Mouse (Mus musculus) CH12.LX (cell line): Measurements from ENCODE around the gene Dctpp1. TPM values are rescaled to one million over a fixed set of nuclear protein-coding genes. Genes with fewer than 3 reads are reported as not detected.

Experiments
- DNase-seq: peaks from one replicate; pipeline ENCODE4 v3.0.0-alpha.2; 2013; ENCODE audit errors: extremely low read depth
- H3K27ac ChIP-seq: 2 replicates; pipeline ENCODE4 v1.5.1; 2012; ENCODE audit warnings: low read depth, mild to moderate bottlenecking, control low read depth, moderate library complexity; ENCODE audit not compliant: insufficient read depth
- H3K27me3 ChIP-seq: replicated peaks from 2 replicates; pipeline ENCODE3; 2012; ENCODE audit warnings: inconsistent platforms
- H3K36me3 ChIP-seq, 2 experiments: replicated peaks in 1 of 2; 2 replicates each; pipeline versions ENCODE3 to v1.6.1; 2012; ENCODE audit warnings: inconsistent platforms in 1 of 2, low read length in 1 of 2, mild to moderate bottlenecking in 1 of 2, mixed read lengths in 1 of 2, moderate library complexity in 1 of 2; ENCODE audit not compliant: control insufficient read depth in 1 of 2, insufficient read depth in 1 of 2
- H3K4me1 ChIP-seq, 2 experiments: 2 replicates each; pipeline ENCODE4 v1.6.1; 2012; ENCODE audit warnings: inconsistent platforms in 1 of 2, moderate library complexity in 1 of 2; ENCODE audit not compliant: insufficient read depth in 2 of 2, control insufficient read depth in 1 of 2
- H3K4me2 ChIP-seq: 2 replicates; pipeline ENCODE4 v1.6.1; 2012; ENCODE audit warnings: low read depth, mild to moderate bottlenecking, control low read depth; ENCODE audit not compliant: poor library complexity, insufficient read depth, severe bottlenecking
- H3K4me3 ChIP-seq, 3 experiments: fragments of 150-350 bp in 1 of 3; sonication (generic) in 1 of 3; replicated peaks in 1 of 3; 2 replicates each; pipeline versions ENCODE3 to v1.5.1; 2011 to 2012; ENCODE audit warnings: low read depth in 2 of 3, low read length in 2 of 3, mild to moderate bottlenecking in 2 of 3, moderate library complexity in 2 of 3, control low read depth in 1 of 3, improper control_type of control experiment in 1 of 3, inconsistent platforms in 1 of 3, mixed read lengths in 1 of 3; ENCODE audit not compliant: poor library complexity in 1 of 3
- H3K79me2 ChIP-seq: replicated peaks from 2 replicates; pipeline ENCODE4 v1.6.1; 2012; ENCODE audit warnings: mild to moderate bottlenecking, moderate library complexity; ENCODE audit not compliant: control insufficient read depth, poor library complexity, insufficient read depth, severe bottlenecking; ENCODE audit errors: extremely low read depth
- H3K9ac ChIP-seq: 2 replicates; pipeline ENCODE4 v1.6.1; 2012; ENCODE audit warnings: low read depth, mild to moderate bottlenecking, control low read depth, moderate library complexity; ENCODE audit not compliant: insufficient read depth
- H3K9me3 ChIP-seq: replicated peaks from 2 replicates; pipeline ENCODE3; 2012; ENCODE audit warnings: low read length, inconsistent platforms, mixed read lengths
- CTCF ChIP-seq, 2 experiments: IDR thresholded peaks in 1 of 2; conservative IDR thresholded peaks in 1 of 2; 2 replicates each; pipeline ENCODE4 v1.5.1; 2011 to 2012; ENCODE audit warnings: low read depth in 2 of 2, low read length in 2 of 2, improper control_type of control experiment in 1 of 2, inconsistent platforms in 1 of 2, mild to moderate bottlenecking in 1 of 2, moderate library complexity in 1 of 2
- EP300 ChIP-seq: IDR thresholded peaks from 2 replicates; pipeline ENCODE4 v1.6.1; 2011; ENCODE audit warnings: low read length, improper control_type of control experiment
- IRF4 ChIP-seq: IDR thresholded peaks from 2 replicates; pipeline ENCODE4 v1.6.1; 2014; ENCODE audit warnings: low read depth, mild to moderate bottlenecking, inconsistent platforms, low read length, improper control_type of control experiment
- JUN ChIP-seq: IDR thresholded peaks from 2 replicates; pipeline ENCODE4 v1.6.1; 2011; ENCODE audit warnings: low read depth, mild to moderate bottlenecking, low read length, improper control_type of control experiment, moderate library complexity; ENCODE audit not compliant: insufficient read depth
- JUND ChIP-seq: conservative IDR thresholded peaks from 2 replicates; pipeline ENCODE4 v1.6.1; 2011; ENCODE audit warnings: low read depth, low read length, improper control_type of control experiment
- MAX ChIP-seq: IDR thresholded peaks from 2 replicates; pipeline ENCODE4 v1.6.1; 2011; ENCODE audit warnings: low read length, improper control_type of control experiment
- MAZ ChIP-seq: IDR thresholded peaks from 2 replicates; pipeline ENCODE4 v1.6.1; 2012; ENCODE audit warnings: low read depth, mild to moderate bottlenecking, inconsistent platforms, low read length, improper control_type of control experiment, moderate library complexity
- MEF2A ChIP-seq: IDR thresholded peaks from 2 replicates; pipeline ENCODE4 v1.6.1; 2014; ENCODE audit warnings: low read depth, mild to moderate bottlenecking, inconsistent platforms, low read length, improper control_type of control experiment, borderline replicate concordance
- NELFE ChIP-seq: IDR thresholded peaks from 2 replicates; pipeline ENCODE4 v1.6.1; 2011; ENCODE audit warnings: low read depth, low read length, improper control_type of control experiment
- NRF1 ChIP-seq: IDR thresholded peaks from 2 replicates; pipeline ENCODE4 v1.6.1; 2014; ENCODE audit warnings: low read depth, mild to moderate bottlenecking, inconsistent platforms, low read length, improper control_type of control experiment, moderate library complexity
- POLR2AphosphoS2 ChIP-seq: IDR thresholded peaks from 2 replicates; pipeline ENCODE4 v1.6.1; 2011; ENCODE audit warnings: low read depth, low read length, improper control_type of control experiment
- RAD21 ChIP-seq: IDR thresholded peaks from 2 replicates; pipeline ENCODE4 v1.6.1; 2011; ENCODE audit warnings: low read depth, mild to moderate bottlenecking, low read length, improper control_type of control experiment, moderate library complexity
- SMC3 ChIP-seq: IDR thresholded peaks from 2 replicates; pipeline ENCODE4 v1.6.1; 2011; ENCODE audit warnings: low read depth, low read length, improper control_type of control experiment
- TCF12 ChIP-seq: IDR thresholded peaks from 2 replicates; pipeline ENCODE4 v1.6.1; 2014; ENCODE audit warnings: low read depth, mild to moderate bottlenecking, inconsistent platforms, low read length, improper control_type of control experiment
- ZC3H11A ChIP-seq: IDR thresholded peaks from 2 replicates; pipeline ENCODE4 v1.6.1; 2012; ENCODE audit warnings: low read depth, mild to moderate bottlenecking, inconsistent platforms, low read length, improper control_type of control experiment
- ZKSCAN1 ChIP-seq: IDR thresholded peaks from 2 replicates; pipeline ENCODE4 v1.6.1; 2012; ENCODE audit warnings: low read depth, inconsistent platforms, low read length, improper control_type of control experiment, borderline replicate concordance
- dilution Hi-C: fragments of 300-500 bp; cut with MboI; formaldehyde crosslinking; loops from 2 replicates; pipeline ENCODE4 v1.14.3; 2020; ENCODE audit warnings: low sequenced_read_pairs; ENCODE audit not compliant: extremely low pct_unique_long_range_greater_than_20kb, extremely low pct_ligation_motif_present
- in situ Hi-C: fragments of 300-500 bp; cut with MboI; formaldehyde crosslinking; loops from 3 replicates; pipeline ENCODE4 v1.14.3; 2019; ENCODE audit warnings: low sequenced_read_pairs, low pct_ligation_motif_present, low pct_unique_long_range_greater_than_20kb, mixed read lengths
- polyA plus RNA-seq: library from polyadenylated mRNA; unstranded; fragments of >175 nt; gene quantifications from 2 replicates; pipeline ENCODE4 v1.2.1, GENCODE M21; 2012; ENCODE audit warnings: low read depth; ENCODE audit not compliant: insufficient read length
- total RNA-seq, 2 experiments: library from RNA; depleted of rRNA; stranded (reverse); fragments of 300-350 nt in 1 of 2; fragments of >200 nt in 1 of 2; gene quantifications; 2 replicates each; pipeline ENCODE4 v1.2.3; 2012 to 2014

The Dctpp1 gene
- total and polyA plus RNA-seq, 3 experiments = 197 to 296 (median 221) TPM

DNA sequence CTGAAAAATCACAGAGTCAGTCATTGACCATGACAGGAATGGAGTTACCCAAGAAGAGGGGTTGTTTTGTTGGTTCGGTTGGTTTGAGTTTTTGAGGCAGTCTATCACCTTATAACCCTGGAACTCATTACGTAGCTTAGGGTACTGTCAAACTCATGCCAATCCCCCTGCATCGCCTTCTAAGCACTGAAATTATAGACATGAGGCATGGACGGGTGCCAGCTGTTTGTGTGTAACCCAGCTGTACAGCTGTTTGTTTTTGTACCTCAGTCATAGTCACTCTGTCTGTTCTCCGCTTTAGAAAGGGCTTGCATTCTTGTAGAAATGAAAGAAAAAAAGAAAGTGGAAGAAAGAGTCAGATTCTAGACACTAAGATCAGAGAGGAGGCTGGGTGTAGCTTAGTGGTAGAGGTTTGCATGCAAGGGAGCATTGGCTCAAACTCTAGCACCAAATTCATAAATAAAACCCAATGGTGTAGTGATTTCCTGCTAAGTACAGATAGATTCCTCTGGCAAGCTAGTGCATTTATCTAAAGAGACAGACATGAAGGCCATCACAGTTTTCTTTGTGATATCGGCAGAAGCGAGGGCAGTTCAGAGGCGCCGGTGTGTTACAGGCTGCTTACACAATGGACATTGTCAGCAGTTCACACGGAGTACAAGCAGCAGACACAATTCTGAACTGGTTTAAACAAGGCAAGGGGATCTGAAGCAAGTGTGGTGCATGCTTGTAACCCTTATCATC lies 1.9 kb upstream of the Dctpp1 start:
- Histone ChIP-seq H3K4me3 (no peak overlapping the region), H3K4me1 (peaks cover 9 to 26% of the 10 kb centered on the region in 2 experiments; a peak in 3 of 4 replicates), H3K4me2 (no peak overlapping the region), H3K9ac (no peak overlapping the region), H3K79me2 (peaks cover 15% of the 10 kb centered on the region), H3K27ac (no peak overlapping the region), H3K27me3 (no peaks in the 10 kb centered on the region), H3K9me3 (no peaks in the 10 kb centered on the region), H3K36me3 (peaks cover 4 to 18% of the 10 kb centered on the region in 2 experiments)
- TF ChIP-seq IRF4 (no peak), SMC3 (no peak), EP300 (no peak), JUN (no peak)
- dilution Hi-C loops = no loop called here
- DNase-seq = no peak
- in situ Hi-C loops = loop anchor here (10.0 kb wide), 1 partner anchor 72 kb away; no protein-coding TSS in a partner anchor

DNA sequence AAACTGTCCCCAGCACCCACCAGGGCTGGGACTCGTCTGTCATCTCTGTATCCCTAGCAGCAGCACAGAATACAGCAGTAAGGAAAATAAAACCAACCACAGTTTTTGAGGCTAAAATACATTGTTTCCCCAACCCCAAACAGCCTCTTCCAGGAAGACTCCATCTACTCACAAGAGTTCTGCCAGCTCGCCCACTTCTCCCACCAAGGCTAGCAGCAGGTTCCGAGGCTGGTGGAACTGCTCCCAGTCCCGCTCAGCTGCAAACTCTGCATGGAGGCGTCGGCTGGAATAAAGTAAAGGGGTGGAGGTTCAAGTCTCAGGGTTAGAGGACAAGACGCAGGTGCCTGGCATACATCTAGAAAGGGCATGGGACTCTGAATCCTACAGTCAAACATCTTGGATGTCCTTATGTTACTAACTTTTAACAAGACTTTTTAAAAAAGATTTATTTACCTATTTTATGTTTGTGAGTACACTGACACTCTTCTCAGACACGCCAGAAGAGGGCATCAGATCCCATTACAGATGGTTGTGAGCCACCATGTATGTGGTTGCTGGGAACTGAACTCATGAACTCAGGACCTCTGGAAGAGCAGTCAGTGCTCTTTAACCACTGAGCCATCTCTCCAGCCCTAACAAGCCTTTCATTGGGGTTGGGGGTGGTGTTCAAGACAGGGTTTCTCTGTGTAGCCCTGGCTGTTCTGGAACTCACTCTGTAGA lies 1.2 kb downstream of the Dctpp1 start:
- Histone ChIP-seq H3K4me1 (peaks cover 12 to 47% of the 10 kb centered on the region in 2 experiments; a peak in 3 of 4 replicates), H3K79me2 (peaks cover 15% of the 10 kb centered on the region), H3K36me3 (peaks cover 20 to 37% of the 10 kb centered on the region in 2 experiments), H3K4me2 (peak overlapping the region; percentile 64), H3K27me3 (no peaks in the 10 kb centered on the region), H3K4me3 (peak overlapping the region in 2 of 3 experiments; percentile 66 to 76), H3K9me3 (no peaks in the 10 kb centered on the region), H3K27ac (no peak overlapping the region), H3K9ac (no peak overlapping the region; the same call in 1 of the 2 replicates)
- no peak for DNase-seq
- dilution Hi-C loops = no loop called here
- in situ Hi-C loops = no loop called here
- no peak for TF ChIP-seq MEF2A
- no peak for TF ChIP-seq JUN
- TF ChIP-seq CTCF (conservative IDR thresholded peaks at IDR 0.05 in 1 of 2, IDR thresholded peaks at IDR 0.05 in 1 of 2; ENCODE audit: low read depth in 2 of 2, low read length in 2 of 2) = peak in 1 of 2 experiments; percentile 37; a peak in 2 of 4 replicates
- no peak for TF ChIP-seq TCF12
- no peak for TF ChIP-seq POLR2AphosphoS2
- TF ChIP-seq ZC3H11A = no peak
- no peak for TF ChIP-seq JUND
- no peak for TF ChIP-seq MAZ
- no peak for TF ChIP-seq MAX
- peak; percentile 19; the same call in 1 of the 2 replicates for TF ChIP-seq SMC3
- TF ChIP-seq ZKSCAN1 = no peak
- no peak for TF ChIP-seq NELFE
- peak; percentile 10; the same call in 1 of the 2 replicates for TF ChIP-seq RAD21
- no peak for TF ChIP-seq NRF1
